Mouse (Mus musculus) embryonic facial prominence, embryonic 10.5 days (tissue): ENCODE data around the gene Myo10. TPM values are rescaled to one million over a fixed set of nuclear protein-coding genes. Genes with fewer than 3 reads are reported as not detected.

Experiments
- DNase-seq: peaks from one replicate; pipeline ENCODE4 v3.0.0-alpha.2; 2017; ENCODE audit warnings: low spot score
- H3K27ac ChIP-seq: fragments of 300-500 bp; sonication (generic); replicated peaks from 2 replicates; pipeline ENCODE4 v1.5.1; 2016; ENCODE audit warnings: mild to moderate bottlenecking
- H3K27me3 ChIP-seq: fragments of 300-500 bp; sonication (generic); replicated peaks from 2 replicates; pipeline ENCODE4 v1.6.1; 2016; ENCODE audit warnings: low read depth, mild to moderate bottlenecking; ENCODE audit not compliant: poor library complexity, severe bottlenecking
- H3K36me3 ChIP-seq: fragments of 300-500 bp; sonication (generic); replicated peaks from 2 replicates; pipeline ENCODE4 v1.6.1; 2016; ENCODE audit warnings: mild to moderate bottlenecking, moderate library complexity
- H3K4me1 ChIP-seq: fragments of 300-500 bp; sonication (generic); 2 replicates; pipeline ENCODE4 v1.6.1; 2016
- H3K4me3 ChIP-seq: fragments of 300-500 bp; sonication (generic); 2 replicates; pipeline ENCODE4 v1.5.1; 2016; ENCODE audit warnings: mild to moderate bottlenecking, moderate library complexity
- H3K9me3 ChIP-seq: fragments of 300-500 bp; sonication (generic); 2 replicates; pipeline ENCODE4 v1.6.1; 2016; ENCODE audit warnings: mild to moderate bottlenecking
- WGBS: fragments of 180-500 bp; shearing (Covaris S2); methylation state at CpG from one replicate; pipeline ENCODE4 v1.1.7; 2016; 5-methylcytosine and 5-hydroxymethylcytosine counted together
- polyA plus RNA-seq: library from polyadenylated mRNA; unstranded; fragments of >200 nt; fragmentation: Nextera tagmentation; extraction: Ambion mirVana; gene quantifications from 2 replicates; pipeline ENCODE4 v1.2.1, GENCODE M21; 2016

The Myo10 gene
- polyA plus RNA-seq, 1 experiment from 2014 or later: 44.2 TPM

DNA sequence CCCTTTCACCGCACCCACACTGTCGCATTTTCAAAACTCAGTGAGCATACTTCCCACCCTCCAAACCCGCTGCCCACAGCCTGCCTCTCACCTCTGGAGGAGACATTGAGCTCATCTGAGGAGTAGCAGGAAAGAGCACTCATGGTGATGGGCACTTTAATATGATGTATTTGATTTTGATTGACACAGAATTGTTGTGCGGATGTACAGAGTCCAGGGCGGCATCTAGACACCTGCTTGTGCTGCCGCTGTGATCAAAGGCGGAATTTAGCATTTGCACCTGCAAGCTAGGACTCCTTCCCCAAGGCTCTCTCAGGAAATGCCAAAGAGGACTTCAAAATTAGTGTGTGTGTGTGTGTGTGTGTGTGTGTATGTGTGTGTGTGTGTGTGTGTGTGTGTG lies 31.4 kb upstream of the Myo10 start:
- H3K4me1 ChIP-seq: peaks cover 23% of the 10 kb centered on the region
- H3K4me3 ChIP-seq: no peak overlapping the region
- 82% methylated on average over 7 of the region's 7 CpGs for WGBS
- no peaks in the 10 kb centered on the region for H3K27me3 ChIP-seq
- H3K27ac ChIP-seq: no peak overlapping the region
- H3K36me3 ChIP-seq: no peaks in the 10 kb centered on the region
- H3K9me3 ChIP-seq: no peaks in the 10 kb centered on the region
- DNase-seq: peak; percentile 23

DNA sequence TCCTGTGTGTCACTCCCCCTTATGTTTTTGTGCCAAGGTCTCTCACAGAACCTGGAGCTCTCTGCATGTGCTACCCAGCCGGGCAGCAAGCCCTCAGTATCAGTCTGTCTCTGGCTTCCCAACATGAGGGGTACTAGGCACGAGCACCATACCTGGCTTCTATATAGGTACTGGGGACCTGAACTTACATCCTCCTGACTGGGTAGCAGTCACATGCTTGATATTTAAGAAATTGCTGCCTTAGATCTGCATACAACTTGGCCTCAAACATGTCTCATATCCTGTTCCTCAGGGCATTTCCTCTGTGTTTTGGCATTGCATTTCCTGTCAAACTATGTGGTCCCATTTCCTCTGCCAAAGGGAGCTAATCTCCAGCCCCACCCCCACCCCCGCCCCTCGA lies 30.4 kb upstream of the Myo10 start:
- Histone ChIP-seq H3K27me3 (no peaks in the 10 kb centered on the region), H3K4me1 (peaks cover 13% of the 10 kb centered on the region), H3K27ac (no peak overlapping the region), H3K4me3 (no peak overlapping the region), H3K9me3 (no peaks in the 10 kb centered on the region), H3K36me3 (no peaks in the 10 kb centered on the region)
- WGBS: 79% methylated on average over 4 of the region's 4 CpGs
- no peak for DNase-seq

DNA sequence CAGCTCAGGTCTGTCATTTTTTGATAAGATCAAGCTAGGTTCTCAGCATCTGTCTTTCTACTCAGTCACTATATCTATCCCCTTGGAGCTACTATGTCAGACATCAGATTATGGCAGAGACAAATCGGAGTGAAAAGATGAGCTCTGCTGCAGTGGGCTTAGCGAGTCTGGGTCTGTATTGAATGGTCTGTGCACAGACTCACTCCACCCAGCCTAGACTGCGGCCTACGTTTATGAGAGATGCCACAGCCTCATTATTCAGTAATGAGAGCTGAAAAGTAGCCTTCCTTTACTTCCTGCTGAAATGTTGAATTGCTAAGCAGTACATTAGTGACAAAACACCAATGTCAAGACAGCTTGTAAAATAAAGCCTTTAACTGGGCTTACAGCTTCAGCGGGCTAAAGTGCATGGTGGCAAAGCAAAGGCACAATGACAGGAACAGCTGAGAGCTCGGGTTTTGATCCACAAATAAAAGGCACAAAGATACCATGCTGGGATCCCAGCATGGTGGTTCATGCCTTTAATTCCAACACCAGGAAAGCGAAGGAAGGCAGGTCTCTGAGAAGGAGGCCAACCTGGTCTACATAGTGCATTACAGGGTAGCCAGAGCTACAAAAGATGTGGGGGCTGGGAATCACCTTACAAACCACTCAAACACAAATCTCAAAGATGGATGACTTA lies 28.7 kb upstream of the Myo10 start:
- Histone ChIP-seq H3K27ac (no peak overlapping the region), H3K4me1 (peaks cover 10% of the 10 kb centered on the region), H3K27me3 (no peaks in the 10 kb centered on the region), H3K9me3 (no peaks in the 10 kb centered on the region), H3K36me3 (no peaks in the 10 kb centered on the region), H3K4me3 (no peak overlapping the region)
- 61% methylated on average over 7 of the region's 7 CpGs for WGBS
- DNase-seq: no peak

DNA sequence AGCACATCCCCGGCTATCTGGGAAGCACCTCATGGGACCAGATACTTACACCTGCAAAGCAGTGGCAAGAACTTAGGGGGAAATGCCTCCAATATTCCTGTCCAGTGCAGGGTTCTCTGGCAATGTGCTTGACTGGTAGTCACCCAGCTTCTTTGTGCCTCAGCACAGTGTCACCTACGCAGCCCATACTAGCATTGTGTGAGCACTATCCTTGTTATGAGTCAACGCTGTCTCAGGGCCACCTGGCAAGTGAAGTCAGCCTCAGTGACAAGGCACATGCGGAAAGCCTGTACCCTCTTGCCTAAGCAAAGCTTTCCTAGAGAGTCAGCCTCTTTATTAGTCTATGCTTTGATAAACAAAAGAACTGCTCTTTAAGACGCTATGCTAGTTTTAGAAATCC lies 24.0 kb upstream of the Myo10 start:
- no peak for DNase-seq

DNA sequence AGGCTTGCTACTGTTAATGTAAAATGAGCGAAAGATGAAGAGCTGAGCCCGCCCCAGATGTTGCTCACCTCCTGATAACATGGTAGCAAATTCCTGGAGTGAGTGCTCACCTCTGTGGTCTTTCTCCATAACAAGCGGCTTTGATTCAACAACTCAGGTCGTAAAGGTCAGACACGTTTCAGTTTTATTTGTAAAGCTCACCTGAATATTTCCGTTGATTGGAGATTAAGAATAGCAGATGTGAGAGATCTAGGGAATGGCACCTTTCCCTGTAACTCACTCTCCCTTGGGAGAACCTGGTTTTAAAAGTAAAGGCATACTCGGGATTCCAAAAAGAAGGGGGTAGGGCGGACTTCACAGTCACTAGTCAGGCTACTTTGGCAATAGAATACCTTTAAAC lies 20.0 kb upstream of the Myo10 start:
- Histone ChIP-seq H3K4me1 (peaks cover 10% of the 10 kb centered on the region), H3K4me3 (no peak overlapping the region), H3K27ac (no peak overlapping the region), H3K36me3 (no peaks in the 10 kb centered on the region), H3K27me3 (no peaks in the 10 kb centered on the region), H3K9me3 (no peaks in the 10 kb centered on the region)
- WGBS: 74% methylated on average over 8 of the region's 8 CpGs
- no peak for DNase-seq

More for the DNA sequence above, 24.0 kb upstream of the Myo10 start:
- Histone ChIP-seq H3K4me1 (peaks cover 8% of the 10 kb centered on the region), H3K36me3 (no peaks in the 10 kb centered on the region), H3K9me3 (no peaks in the 10 kb centered on the region), H3K4me3 (no peak overlapping the region), H3K27ac (no peak overlapping the region), H3K27me3 (no peaks in the 10 kb centered on the region)
- 91% methylated on average over 5 of the region's 5 CpGs for WGBS

DNA sequence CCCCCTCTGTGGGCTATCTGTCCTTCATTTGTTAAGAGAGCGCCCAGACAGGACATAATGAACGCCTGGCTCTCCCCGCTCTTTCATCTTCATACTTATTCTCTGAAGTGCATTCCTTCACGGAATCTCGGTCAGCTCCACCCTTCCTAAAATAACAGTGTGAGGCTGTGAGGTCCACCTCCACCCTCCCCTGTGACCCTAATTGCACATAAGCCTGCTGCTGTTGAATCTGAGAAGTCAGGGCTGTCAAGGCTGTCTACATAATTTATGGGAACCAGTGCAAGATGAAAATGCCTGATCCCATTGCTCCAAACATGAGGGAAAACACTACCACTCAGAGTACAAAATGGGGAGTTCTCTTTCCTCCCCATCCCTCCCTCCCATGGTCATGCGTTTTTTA lies 19.0 kb upstream of the Myo10 start:
- Histone ChIP-seq H3K4me1 (peaks cover 10% of the 10 kb centered on the region), H3K4me3 (no peak overlapping the region), H3K36me3 (no peaks in the 10 kb centered on the region), H3K27ac (peak overlapping the region; percentile 24; the same call in 1 of the 2 replicates), H3K9me3 (no peaks in the 10 kb centered on the region), H3K27me3 (no peaks in the 10 kb centered on the region)
- 53% methylated on average over 6 of the region's 6 CpGs for WGBS
- DNase-seq: peak; percentile 47

DNA sequence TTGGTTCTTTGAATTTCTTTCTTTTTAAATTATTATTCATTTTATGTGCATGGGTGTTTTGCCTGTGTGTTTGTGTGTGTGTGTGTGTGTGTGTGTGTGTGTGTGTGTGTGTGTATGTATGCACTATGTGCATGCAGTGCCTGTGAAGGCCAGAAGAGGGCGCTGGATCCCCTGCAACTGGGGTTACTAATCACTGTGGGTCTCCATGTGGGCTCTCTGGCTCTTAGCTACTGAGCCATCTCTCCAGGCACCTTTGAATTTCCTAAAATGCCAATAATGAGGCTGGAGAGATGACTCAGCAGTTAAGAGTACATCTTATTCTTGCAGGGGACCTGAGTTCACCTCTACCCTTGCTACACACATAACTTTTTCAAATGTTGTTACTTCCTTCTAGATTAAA lies 18.1 kb upstream of the Myo10 start:
- Histone ChIP-seq H3K4me3 (no peak overlapping the region), H3K27ac (no peak overlapping the region), H3K27me3 (no peaks in the 10 kb centered on the region), H3K4me1 (peaks cover 10% of the 10 kb centered on the region), H3K36me3 (no peaks in the 10 kb centered on the region), H3K9me3 (no peaks in the 10 kb centered on the region)
- 86% methylated on average over 1 of the region's 1 CpGs for WGBS
- DNase-seq: no peak

DNA sequence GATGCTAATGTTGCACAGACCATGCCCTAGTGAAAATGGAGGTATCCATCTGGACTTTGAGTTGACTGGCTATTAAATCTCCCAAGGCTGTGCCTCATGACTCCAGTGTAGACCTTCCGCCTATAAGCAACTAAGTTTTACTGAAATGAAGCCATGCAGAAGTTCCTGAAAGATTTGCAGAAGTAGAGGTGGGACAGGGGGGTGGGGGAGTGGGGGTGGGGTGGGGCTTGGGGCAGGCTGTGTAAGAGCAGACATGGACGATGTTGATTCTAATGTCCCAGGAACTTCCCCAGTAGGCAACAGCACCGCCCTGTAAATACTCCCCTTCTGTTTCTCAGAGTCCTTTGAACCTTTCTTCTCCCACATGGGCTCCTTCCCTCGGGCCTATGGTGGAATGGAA lies 16.9 kb upstream of the Myo10 start:
- H3K27ac ChIP-seq: no peak overlapping the region
- no peak overlapping the region for H3K4me3 ChIP-seq
- WGBS: 83% methylated on average over 4 of the region's 4 CpGs
- DNase-seq: no peak
- no peaks in the 10 kb centered on the region for H3K9me3 ChIP-seq
- no peaks in the 10 kb centered on the region for H3K27me3 ChIP-seq
- H3K36me3 ChIP-seq: no peaks in the 10 kb centered on the region
- H3K4me1 ChIP-seq: peaks cover 10% of the 10 kb centered on the region

DNA sequence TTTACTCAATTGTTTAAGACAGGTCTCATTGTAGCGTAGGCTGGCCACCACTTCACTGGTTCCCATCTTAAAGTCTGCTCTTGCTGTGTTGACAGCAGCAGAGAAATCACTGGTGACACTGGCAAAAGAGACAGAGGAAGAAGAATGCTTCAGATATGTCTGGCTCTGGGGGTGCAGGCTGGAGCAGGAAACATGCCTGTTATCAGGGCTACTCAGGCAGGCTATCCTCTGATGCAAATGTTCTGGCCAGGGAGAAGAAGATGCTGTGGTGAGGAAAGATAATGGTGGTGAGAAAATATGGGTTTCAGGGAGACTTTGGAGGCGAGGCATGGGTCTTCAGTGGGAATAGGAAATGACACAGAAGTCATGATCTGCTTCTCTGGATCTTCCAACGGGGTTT lies 13.6 kb upstream of the Myo10 start:
- DNase-seq: no peak
- Histone ChIP-seq H3K4me3 (no peak overlapping the region), H3K36me3 (no peaks in the 10 kb centered on the region), H3K4me1 (no peaks in the 10 kb centered on the region), H3K27me3 (no peaks in the 10 kb centered on the region), H3K27ac (no peak overlapping the region), H3K9me3 (no peaks in the 10 kb centered on the region)
- 77% methylated on average over 3 of the region's 3 CpGs for WGBS

DNA sequence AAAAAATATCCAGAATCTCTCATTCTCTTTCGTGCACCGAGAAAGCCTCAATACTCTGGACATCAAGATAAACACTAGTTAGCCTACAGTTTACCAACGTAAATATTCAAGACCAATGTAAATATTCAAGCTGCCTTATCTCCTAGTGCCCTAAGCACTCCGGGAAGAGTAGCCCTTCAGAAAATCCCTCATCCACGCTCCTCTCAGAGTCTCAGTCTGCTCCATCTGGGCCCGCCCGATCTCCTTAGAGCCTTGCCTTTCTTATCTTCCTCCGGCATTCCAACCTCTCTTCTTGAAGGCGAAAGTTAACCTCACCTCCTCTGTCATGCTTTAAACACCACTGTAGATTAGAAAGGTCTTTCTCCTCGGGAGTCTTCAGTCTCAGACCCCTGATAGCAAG lies 13.1 kb upstream of the Myo10 start:
- no peak for DNase-seq
- WGBS: 79% methylated on average over 10 of the region's 10 CpGs
- Histone ChIP-seq H3K36me3 (no peaks in the 10 kb centered on the region), H3K9me3 (no peaks in the 10 kb centered on the region), H3K4me1 (no peaks in the 10 kb centered on the region), H3K27ac (no peak overlapping the region), H3K4me3 (no peak overlapping the region), H3K27me3 (no peaks in the 10 kb centered on the region)

DNA sequence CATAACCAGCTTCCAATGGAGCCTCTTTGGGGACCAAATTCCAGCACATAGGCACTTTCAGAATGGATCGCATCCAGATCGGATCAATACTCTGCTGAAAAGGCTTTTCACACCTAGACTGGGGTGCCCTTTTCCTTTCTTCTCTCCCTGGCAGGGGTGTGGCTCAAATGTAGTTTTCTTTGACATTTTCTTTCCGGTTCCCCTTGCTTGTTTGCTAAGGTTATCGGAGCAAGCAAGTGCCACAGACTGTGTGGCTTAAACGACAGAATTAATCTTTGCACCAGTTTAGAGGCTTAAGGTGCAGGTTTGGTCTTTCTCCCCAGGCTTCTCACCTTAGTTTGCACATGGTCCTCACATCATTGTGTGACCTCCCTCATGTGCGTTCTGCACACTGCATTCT lies 11.1 kb upstream of the Myo10 start:
- Histone ChIP-seq H3K27ac (no peak overlapping the region), H3K4me3 (no peak overlapping the region), H3K27me3 (no peaks in the 10 kb centered on the region), H3K4me1 (peaks cover 4% of the 10 kb centered on the region; the same call in 1 of the 2 replicates), H3K9me3 (no peaks in the 10 kb centered on the region), H3K36me3 (no peaks in the 10 kb centered on the region)
- 75% methylated on average over 6 of the region's 6 CpGs for WGBS
- DNase-seq: no peak

DNA sequence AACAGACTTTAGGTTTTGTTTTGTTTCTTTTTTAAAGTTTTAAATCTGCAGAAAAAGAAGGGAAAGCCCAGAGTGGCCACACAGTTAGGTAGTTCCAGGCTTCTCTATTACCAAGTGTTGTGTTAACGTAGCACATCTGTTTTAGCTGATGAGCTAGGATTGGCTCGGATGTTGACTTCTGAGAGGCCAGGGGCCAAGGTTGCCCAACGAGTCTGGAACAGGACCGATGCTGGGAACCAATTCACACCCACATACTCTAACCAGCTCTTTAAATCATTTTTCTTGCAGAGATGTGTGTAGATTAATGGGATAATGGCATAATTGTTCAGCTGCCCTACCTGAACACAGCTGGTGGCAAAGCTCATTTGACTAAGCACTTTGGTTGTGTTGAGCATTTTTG lies 1.8 kb upstream of the Myo10 start:
- no peak overlapping the region for H3K27ac ChIP-seq
- H3K4me3 ChIP-seq: no peak overlapping the region
- H3K36me3 ChIP-seq: no peaks in the 10 kb centered on the region
- DNase-seq: no peak
- H3K4me1 ChIP-seq: peaks cover 30% of the 10 kb centered on the region
- 56% methylated on average over 4 of the region's 4 CpGs for WGBS
- H3K27me3 ChIP-seq: peaks cover 16% of the 10 kb centered on the region; the same call in 1 of the 2 replicates
- no peaks in the 10 kb centered on the region for H3K9me3 ChIP-seq

DNA sequence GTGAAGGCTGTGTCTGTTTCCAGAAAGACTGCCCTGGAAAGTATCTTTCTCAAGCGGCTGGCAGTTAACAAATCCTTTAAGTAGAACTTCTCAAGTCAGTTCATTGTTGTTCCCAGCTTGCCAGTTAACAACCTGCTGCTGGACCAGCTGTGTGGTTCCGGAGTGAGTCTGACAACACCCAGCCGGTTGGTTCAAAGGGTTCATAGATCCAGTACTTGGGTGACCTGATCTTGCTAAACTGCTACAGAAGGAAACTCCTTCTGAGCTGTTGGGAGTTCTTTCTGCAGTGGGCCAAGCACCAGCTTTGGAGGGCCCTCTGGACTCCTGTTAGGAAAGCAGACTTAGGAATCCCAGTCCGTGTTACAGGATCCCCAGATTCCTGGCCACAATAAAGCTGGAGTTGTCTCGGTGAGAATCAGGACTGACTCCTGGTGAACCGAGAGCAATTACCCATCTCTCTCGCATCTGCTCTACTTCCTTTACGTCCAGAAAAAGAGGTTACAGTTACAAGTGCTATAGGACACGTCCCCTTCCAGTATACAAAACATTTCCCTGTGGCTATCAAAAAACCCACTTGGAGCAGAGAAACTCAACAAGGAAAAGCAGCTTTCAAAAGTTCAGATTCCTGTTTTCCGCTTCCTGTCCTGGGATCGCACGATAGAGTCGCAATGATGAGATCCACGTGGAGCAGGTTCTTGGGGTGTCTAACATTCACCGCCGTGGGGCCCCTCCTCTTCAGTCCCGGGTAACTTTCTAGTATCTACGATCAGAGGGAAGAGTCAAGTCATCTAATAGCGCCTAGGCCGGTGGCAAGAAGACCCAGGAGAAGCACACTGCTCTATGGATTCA lies 750 bp upstream of the Myo10 start:
- Histone ChIP-seq H3K9me3 (no peaks in the 10 kb centered on the region), H3K27me3 (peaks cover 16% of the 10 kb centered on the region; the same call in 1 of the 2 replicates), H3K36me3 (no peaks in the 10 kb centered on the region), H3K27ac (peak overlapping the region; percentile 95), H3K4me3 (peak overlapping the region; percentile 77), H3K4me1 (peaks cover 38% of the 10 kb centered on the region)
- 4% methylated on average over 20 of the region's 20 CpGs for WGBS
- peak; percentile 26 for DNase-seq
